8 mouse cellular contexts compared by ENCODE assay signal in genomic region chr19:10502571-10502970, GRCm38 (mm10). TPM values are rescaled to one million over a fixed set of nuclear protein-coding genes. Genes with fewer than 3 reads are reported as not detected.
DNase-seq lines count a peak whose midpoint lies in the region; ATAC-seq lines count a peak whose summit lies in the region.

No protein-coding gene starts in this region.

- no peak overlapping the region for H3K4me2 ChIP-seq in intestine, embryonic 14.5 days (ENCODE audit: low read length)

- no peaks in the 10 kb centered on the region for H3K27me3 ChIP-seq in embryonic facial prominence, embryonic 10.5 days (replicated peaks; ENCODE audit: low read depth, poor library complexity, severe bottlenecking)
- no peaks in the 10 kb centered on the region for H3K27me3 ChIP-seq in intestine, embryonic 14.5 days (replicated peaks; ENCODE audit: control insufficient read depth, insufficient read depth, low read length)

- no peaks in the 10 kb centered on the region for H3K9me3 ChIP-seq in embryonic facial prominence, embryonic 10.5 days
- no peaks in the 10 kb centered on the region for H3K9me3 ChIP-seq in intestine, embryonic 14.5 days (ENCODE audit: control insufficient read depth, low read length)

- H3K4me1 ChIP-seq in embryonic facial prominence, embryonic 10.5 days = no peaks in the 10 kb centered on the region; the same call in 1 of the 2 replicates
- H3K4me1 ChIP-seq in intestine, embryonic 14.5 days (replicated peaks; ENCODE audit: control insufficient read depth, insufficient read depth, low read length) = peaks cover 7% of the 10 kb centered on the region; the same call in 1 of the 2 replicates

- no peak overlapping the region for H3K4me3 ChIP-seq in embryonic facial prominence, embryonic 10.5 days
- H3K4me3 ChIP-seq in intestine, embryonic 14.5 days (ENCODE audit: low read depth, low read length) = no peak overlapping the region

- DNase-seq in layer of hippocampus, postnatal 10 days (ENCODE audit: low spot score in 2 of 2) = peak; percentile 40 to 44
- DNase-seq in layer of hippocampus, adult 9-10 months (ENCODE audit: low spot score) = no peak
- DNase-seq in Muller cell, postnatal 12 days (ENCODE audit: inconsistent ontology term) = peak; percentile 26
- DNase-seq in embryonic facial prominence, embryonic 10.5 days (ENCODE audit: low spot score) = peak; percentile 63
- DNase-seq in intestine, embryonic 14.5 days (ENCODE audit: low spot score) = peak; percentile 70
- peak; percentile 26 for DNase-seq in spleen, adult 12 weeks (ENCODE audit: low spot score)
- no peak for DNase-seq in right cerebral cortex, postnatal 10 days (ENCODE audit: low spot score in 2 of 2)

- 9% methylated on average over 4 of the region's 4 CpGs for WGBS in embryonic facial prominence, embryonic 10.5 days
- 8% methylated on average over 4 of the region's 4 CpGs for WGBS in intestine, embryonic 14.5 days

- H3K27ac ChIP-seq in embryonic facial prominence, embryonic 10.5 days (replicated peaks) = no peak overlapping the region
- H3K27ac ChIP-seq in intestine, embryonic 14.5 days (ENCODE audit: low read depth) = no peak overlapping the region

- H3K36me3 ChIP-seq in embryonic facial prominence, embryonic 10.5 days (replicated peaks) = peaks cover 78% of the 10 kb centered on the region
- H3K36me3 ChIP-seq in intestine, embryonic 14.5 days (ENCODE audit: control insufficient read depth, insufficient read depth, low read length) = peaks cover 54% of the 10 kb centered on the region

- 0 out of 2 replicates have a peak, but pooled peaks have one; percentile 71 for ATAC-seq in intestine, embryonic 14.5 days (replicated peaks; ENCODE audit: low FRiP score, low TSS enrichment, low read depth)
- ATAC-seq in megakaryocyte, adult 5-6 weeks (ENCODE audit: poor library complexity, severe bottlenecking) = peak; percentile 79

- H3K9ac ChIP-seq in intestine, embryonic 14.5 days (ENCODE audit: low read length) = no peak overlapping the region

RNA-seq across cellular contexts. Expression of gene Ppp1r32, which starts 19.8 kb away (rescaled TPM):
- 1 to 10 TPM; 1.9 to 4.7 TPM for total RNA-seq in layer of hippocampus, postnatal 10 days (2021)
- 0.29 and 0.39 TPM in 2 replicates for polyA plus RNA-seq in embryonic facial prominence, embryonic 10.5 days (2016; fragmentation: Nextera tagmentation; extraction: Ambion mirVana)
- polyA plus RNA-seq in intestine, embryonic 14.5 days (2014; fragmentation: Nextera tagmentation; extraction: Ambion mirVana) = 0.14 TPM in 1 of 2 replicates, not detected in the other
- total RNA-seq in megakaryocyte, adult 5-6 weeks (2015) = 0.29 TPM in 1 of 2 replicates, not detected in the other
- 0.37 TPM in 1 of 2 replicates, not detected in the other for total RNA-seq in megakaryocyte, adult 5-6 weeks (2017)

RNA-seq across cellular contexts. Expression of gene Cpsf7, which starts 22.5 kb away (rescaled TPM):
- total RNA-seq in layer of hippocampus, postnatal 10 days (2021) = 10 to 100 TPM; 71.6 to 74.3 TPM
- polyA plus RNA-seq in embryonic facial prominence, embryonic 10.5 days (2016; fragmentation: Nextera tagmentation; extraction: Ambion mirVana) = 54.5 and 55.3 TPM in 2 replicates
- 51.0 and 55.1 TPM in 2 replicates for polyA plus RNA-seq in intestine, embryonic 14.5 days (2014; fragmentation: Nextera tagmentation; extraction: Ambion mirVana)
- 56.3 and 57.1 TPM in 2 replicates for total RNA-seq in megakaryocyte, adult 5-6 weeks (2015)
- 35.9 and 42.2 TPM in 2 replicates for total RNA-seq in megakaryocyte, adult 5-6 weeks (2017)

RNA-seq across cellular contexts. Expression of gene Sdhaf2, which starts 23.4 kb away (rescaled TPM):
- 10 to 100 TPM; 52.6 to 53.3 TPM for total RNA-seq in layer of hippocampus, postnatal 10 days (2021)
- 62.2 and 64.0 TPM in 2 replicates for polyA plus RNA-seq in embryonic facial prominence, embryonic 10.5 days (2016; fragmentation: Nextera tagmentation; extraction: Ambion mirVana)
- 61.9 and 62.5 TPM in 2 replicates for polyA plus RNA-seq in intestine, embryonic 14.5 days (2014; fragmentation: Nextera tagmentation; extraction: Ambion mirVana)
- 46.9 and 51.5 TPM in 2 replicates for total RNA-seq in megakaryocyte, adult 5-6 weeks (2015)
- 54.6 and 55.9 TPM in 2 replicates for total RNA-seq in megakaryocyte, adult 5-6 weeks (2017)

RNA-seq across cellular contexts. Expression of gene Lrrc10b, which starts 45.3 kb away (rescaled TPM):
- total RNA-seq in layer of hippocampus, postnatal 10 days (2021) = 10 to 100 TPM; 27.4 to 28.0 TPM
- 0.29 and 0.52 TPM in 2 replicates for polyA plus RNA-seq in embryonic facial prominence, embryonic 10.5 days (2016; fragmentation: Nextera tagmentation; extraction: Ambion mirVana)
- 0.35 and 0.60 TPM in 2 replicates for polyA plus RNA-seq in intestine, embryonic 14.5 days (2014; fragmentation: Nextera tagmentation; extraction: Ambion mirVana)
- not detected in 2 replicates for total RNA-seq in megakaryocyte, adult 5-6 weeks (2015)
- total RNA-seq in megakaryocyte, adult 5-6 weeks (2017) = not detected in 2 replicates

RNA-seq across cellular contexts. Expression of gene Tmem216, which starts 53.5 kb away (rescaled TPM):
- total RNA-seq in layer of hippocampus, postnatal 10 days (2021) = 10 to 100 TPM; 12.3 to 13.0 TPM
- polyA plus RNA-seq in embryonic facial prominence, embryonic 10.5 days (2016; fragmentation: Nextera tagmentation; extraction: Ambion mirVana) = 62.2 and 68.6 TPM in 2 replicates
- polyA plus RNA-seq in intestine, embryonic 14.5 days (2014; fragmentation: Nextera tagmentation; extraction: Ambion mirVana) = 46.0 and 46.9 TPM in 2 replicates
- 19.1 and 27.3 TPM in 2 replicates for total RNA-seq in megakaryocyte, adult 5-6 weeks (2015)
- 16.5 and 18.7 TPM in 2 replicates for total RNA-seq in megakaryocyte, adult 5-6 weeks (2017)

Comparison
In these comparisons a context has a peak if more than half of its experiments do, and no peak if none do; other contexts are left out.
1. DNase-seq: peak in layer of hippocampus, postnatal 10 days (2 of 2), Muller cell, postnatal 12 days (single experiment), embryonic facial prominence, embryonic 10.5 days (single experiment), intestine, embryonic 14.5 days (single experiment) and spleen, adult 12 weeks (single experiment); none in layer of hippocampus, adult 9-10 months (single experiment) and right cerebral cortex, postnatal 10 days (0 of 2).